Mouse (Mus musculus) left cerebral cortex, adult 18-20 months (tissue): ENCODE measurements around the gene Tec. TPM values are rescaled to one million over a fixed set of nuclear protein-coding genes. Genes with fewer than 3 reads are reported as not detected.

Experiments used
- DNase-seq, 2 experiments: peaks; one replicate each; pipeline ENCODE4 v3.0.0; 2021 to 2022; ENCODE audit warnings: low spot score in 2 of 2, mixed read lengths in 1 of 2
- long read RNA-seq, 2 experiments: library from polyadenylated mRNA; stranded (forward); transcript quantifications; one replicate each; pipeline ENCODE4 v2.0.0; 2021
- total RNA-seq, 2 experiments: library from RNA; stranded (reverse); gene quantifications; 2 replicates each; pipeline ENCODE4 v1.2.3; 2021

Tec gene
- total RNA-seq = 1 to 10 TPM; 2.4 to 3.0 TPM
- long read RNA-seq, experiment 1 = 0 reads
- long read RNA-seq, experiment 2, partial matches to known transcripts = 0 of 5 reads
- long read RNA-seq, experiment 2, other reads (novel, unspliced or antisense) = 3 of 5 reads

DNA sequence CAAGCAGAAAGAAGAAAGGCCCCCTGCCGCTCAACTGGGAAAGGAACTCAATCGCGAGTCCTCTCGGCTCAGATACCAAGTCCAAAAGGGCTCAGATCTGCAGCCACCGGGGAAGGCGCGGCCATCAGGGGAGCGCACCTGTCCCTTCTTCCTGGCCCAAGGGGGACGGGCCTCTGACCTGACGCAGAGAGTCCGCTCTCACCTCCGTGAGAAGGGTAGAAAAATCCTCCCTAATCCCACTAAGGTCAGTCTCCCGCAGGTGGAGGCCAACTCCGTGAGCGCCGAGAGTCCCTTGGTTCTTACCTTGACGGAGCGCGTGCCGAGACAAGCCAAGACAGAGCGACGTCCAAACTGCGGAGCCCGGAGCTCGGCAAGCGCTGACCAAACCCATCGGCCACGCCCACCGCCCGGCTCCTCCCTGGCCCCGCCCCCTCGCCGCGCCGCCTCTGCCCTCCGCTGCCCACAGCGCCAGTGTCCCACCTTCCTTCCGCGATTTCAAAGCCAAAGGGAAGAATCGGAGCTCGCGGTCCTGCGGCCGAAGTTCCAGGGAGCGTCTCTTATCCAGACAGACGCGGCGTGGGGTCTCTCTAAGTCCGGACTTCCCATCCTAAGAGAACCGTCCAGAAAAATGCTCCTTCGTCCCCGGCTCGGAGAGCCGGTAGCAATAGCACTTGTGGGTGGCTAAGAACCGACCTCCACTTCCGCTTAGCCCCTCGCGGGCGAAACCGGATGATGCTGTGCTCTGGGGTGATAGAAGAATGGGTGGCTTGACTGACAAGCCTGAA lies at the start of gene Tec:
Tec (minus strand) TSS at position 393 of the 785 bp plus-strand sequence.
- peak; percentile 73 to 81 for DNase-seq

DNA sequence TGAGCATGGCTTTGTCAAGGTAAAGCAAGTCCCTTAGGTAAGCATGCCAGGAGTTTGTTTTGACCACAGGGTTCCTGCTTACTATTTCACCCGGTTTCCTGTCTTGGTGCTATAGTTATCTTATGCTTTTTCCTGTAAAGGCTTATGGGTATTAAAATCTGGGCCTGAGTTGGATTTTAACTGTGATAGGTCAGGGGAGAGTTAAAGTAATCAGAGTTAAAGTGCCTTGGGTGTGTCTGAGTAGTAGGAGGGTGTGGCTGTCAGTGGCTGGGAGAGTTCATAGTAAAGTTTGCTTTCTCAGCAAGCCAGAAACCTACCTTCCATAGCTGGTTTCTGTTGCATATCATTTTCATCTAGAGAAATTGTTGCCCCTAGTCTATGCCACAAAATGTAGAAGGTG lies 48.6 kb upstream of the Tec start:
- DNase-seq = no peak

DNA sequence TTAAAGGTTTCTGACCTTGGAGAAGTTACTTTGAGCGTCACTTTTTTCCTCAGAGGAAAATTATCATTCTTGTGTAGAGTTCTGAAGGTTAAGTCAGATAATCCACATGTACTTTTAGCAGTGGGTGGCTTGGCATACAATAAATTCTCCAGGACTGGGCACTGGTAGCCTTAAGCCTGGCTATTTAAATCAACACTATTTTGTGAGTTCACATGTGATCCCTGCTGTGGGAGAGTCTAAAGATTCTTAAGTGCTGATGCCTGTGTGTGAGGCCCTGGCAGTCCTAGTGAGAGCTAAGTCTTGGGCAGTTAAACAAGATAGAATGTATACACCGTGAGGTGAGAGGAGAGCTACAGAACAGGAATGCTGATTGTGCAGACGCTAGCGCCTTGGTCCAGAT lies 47.8 kb upstream of the Tec start:
- DNase-seq = no peak

GRCm38 (mm10) chr5:72914633-72915561 lies 46.6 kb upstream of the Tec start:
- DNase-seq = peak; percentile 22 to 51

GRCm38 (mm10) chr5:72913648-72914557 lies 45.6 kb upstream of the Tec start, which contains the start of gene Slain2:
TSS of gene Slain2 (plus strand) at chr5:72914304.
- peak; percentile 94 to 95 for DNase-seq

DNA sequence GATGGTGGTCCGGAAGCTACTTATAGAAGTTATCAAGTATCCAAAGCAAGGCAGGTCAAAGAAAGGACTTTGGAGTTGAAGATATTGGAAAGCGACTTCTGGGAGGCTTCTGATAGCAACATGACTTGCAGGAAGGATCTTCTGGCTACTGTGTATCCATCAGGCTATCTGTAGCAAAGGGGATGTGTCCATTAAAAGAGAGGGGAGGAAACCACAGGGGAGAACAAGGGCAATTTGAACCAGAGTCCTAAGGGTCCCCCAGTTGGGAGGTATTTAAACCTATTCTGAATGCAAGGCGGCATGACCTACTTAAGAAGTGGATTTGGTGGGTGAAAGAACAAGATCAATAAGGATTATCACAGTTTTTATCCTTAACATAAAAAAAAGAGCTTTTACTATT lies 43.0 kb upstream of the Tec start:
- no peak for DNase-seq

DNA sequence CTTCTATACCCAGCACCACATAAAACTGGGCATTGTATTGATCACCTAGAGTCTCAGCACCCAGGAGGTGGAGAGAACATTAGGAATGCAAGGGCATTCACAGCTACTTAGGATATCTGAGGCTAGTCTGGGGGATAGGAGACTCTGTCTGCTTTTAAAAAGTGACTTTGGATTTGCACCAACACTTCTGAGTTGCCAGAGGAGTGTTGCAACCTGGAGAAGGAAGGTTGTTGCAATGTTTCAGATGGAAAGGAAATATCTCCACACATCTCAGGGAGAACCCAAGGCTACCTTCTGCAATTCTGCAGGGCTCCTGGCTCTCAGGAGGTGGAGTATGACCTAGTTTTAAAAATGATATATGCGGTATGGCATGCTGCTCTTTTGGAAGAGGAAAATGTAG lies 42.1 kb upstream of the Tec start:
- no peak for DNase-seq

DNA sequence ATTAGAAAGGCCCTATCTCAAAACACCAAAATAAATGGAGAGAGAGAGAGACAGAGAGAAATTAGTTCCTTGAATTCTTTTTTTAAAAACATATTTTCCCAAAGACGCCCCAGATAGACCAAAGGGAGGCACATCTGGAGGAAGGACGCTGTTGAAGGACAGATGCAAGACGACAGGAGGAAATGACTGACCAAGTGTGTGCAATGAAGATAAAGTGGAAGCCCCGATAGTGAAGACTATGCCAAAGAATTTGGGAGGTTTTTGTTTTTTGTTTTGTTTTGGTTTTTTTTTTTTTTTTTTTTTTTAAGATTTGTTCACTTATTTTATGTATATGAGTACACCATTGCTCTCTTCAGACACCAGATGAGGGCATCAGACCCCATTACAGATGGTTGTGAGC lies 41.1 kb upstream of the Tec start:
- no peak for DNase-seq

- no peak for DNase-seq
These were observed 40.1 kb upstream of the Tec start for GRCm38 (mm10) chr5:72908324-72908936.

DNA sequence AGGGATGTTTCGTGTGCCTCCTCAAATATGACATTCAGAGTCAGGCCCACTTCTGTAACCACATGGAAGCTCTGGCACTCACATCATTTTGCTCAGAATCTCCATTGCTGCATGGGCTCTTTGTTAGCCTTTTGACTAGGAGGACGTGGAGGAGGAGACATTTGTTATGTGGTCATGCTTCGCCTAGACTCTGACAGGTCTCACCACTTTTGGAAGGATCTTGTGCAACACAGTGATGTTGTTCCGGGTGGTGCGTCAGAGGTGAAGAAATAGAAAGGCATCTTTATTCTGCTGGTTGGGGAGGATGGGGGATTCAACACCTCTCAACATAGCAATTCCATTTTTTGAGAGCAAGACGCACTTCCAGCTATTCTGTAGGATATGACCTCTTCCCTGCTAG lies 39.1 kb upstream of the Tec start:
- DNase-seq = no peak

- DNase-seq = no peak
These were observed 36.9 kb upstream of the Tec start for GRCm38 (mm10) chr5:72904903-72905790.

- DNase-seq = no peak
These were observed 34.7 kb upstream of the Tec start for GRCm38 (mm10) chr5:72902876-72903516.

GRCm38 (mm10) chr5:72902312-72902711 lies 34.0 kb upstream of the Tec start:
- no peak for DNase-seq

DNA sequence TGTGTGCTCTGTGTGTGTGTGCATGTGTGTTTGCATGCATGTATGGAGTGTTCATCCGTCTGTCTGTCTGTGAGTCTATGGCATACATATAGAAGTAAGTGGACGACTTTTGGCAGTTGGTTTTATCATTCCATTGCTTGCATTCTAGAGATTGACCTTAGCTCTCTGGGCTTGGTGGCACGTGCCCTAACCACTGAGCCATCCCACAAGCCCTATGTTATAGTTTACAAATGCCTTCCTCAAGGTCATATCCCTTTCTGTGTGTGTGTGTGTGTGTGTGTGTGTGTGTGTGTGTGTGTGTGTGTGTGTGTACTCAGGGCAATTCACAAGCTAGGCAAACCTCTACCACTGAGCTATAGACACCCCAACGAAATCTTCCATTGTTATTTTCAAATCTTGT lies 33.6 kb upstream of the Tec start:
- DNase-seq = no peak

DNA sequence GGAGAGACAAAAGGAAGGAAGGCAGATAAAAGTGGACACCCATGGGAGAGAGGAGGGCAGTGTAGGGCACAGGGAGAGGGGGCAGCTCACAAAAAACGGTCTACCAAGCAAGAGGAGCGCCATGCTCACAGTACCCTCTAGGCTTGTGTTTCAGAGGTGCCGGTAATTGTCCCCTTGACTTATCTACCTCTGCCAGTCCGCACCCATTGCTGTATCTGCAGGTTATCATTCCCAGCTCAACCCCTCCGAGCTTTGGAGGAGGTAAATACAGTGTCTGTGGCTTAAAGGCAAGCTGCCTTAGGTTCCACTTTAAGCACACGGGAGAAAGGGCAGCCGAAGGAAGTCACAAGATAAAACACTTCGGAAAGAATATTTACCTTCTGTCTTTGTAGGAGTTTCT lies 31.0 kb upstream of the Tec start:
- no peak for DNase-seq

GRCm38 (mm10) chr5:72897998-72898397 lies 29.7 kb upstream of the Tec start:
- DNase-seq = no peak

DNA sequence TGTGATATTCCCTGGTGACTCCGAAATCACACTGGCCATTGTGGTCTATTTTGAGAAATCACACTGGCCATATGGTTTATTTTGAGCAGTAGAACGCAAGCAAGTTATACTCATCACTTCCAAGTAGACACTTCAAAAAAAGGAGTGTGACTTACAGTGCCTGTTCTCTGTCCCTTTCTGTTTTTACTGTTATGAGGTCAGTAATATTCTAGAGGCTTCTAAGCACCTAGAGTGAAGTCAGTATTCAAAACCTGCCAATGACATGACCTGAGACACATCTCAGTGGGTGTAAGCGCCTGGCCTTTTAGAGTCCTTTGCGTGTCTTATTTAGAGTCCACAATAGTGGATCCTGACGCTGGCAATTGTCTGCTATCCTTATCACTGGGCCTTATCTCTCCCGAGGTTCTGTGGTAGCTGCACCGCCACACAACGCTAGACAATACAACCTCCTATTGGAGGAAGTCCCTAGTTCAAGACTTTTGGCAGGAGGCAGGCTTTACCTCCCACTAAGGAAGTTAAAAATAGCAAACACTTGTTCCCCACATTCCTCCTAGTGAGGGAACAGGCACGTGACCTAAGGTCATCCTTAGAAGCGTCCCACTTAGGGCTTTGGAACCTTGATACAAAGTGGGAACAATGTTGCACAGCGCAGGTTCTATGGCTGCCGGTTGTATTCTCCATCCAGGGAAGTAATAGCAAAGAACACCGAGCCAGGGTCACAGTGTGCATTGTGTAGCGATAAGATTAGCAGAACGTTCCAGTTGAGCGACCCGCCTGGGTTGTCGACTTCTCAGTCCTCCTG lies 28.4 kb upstream of the Tec start:
- DNase-seq = no peak

GRCm38 (mm10) chr5:72895261-72895660 lies 27.0 kb upstream of the Tec start:
- no peak for DNase-seq
